Mouse (Mus musculus): ENCODE results near the gene H3f3b.

The H3f3b gene

DNA sequence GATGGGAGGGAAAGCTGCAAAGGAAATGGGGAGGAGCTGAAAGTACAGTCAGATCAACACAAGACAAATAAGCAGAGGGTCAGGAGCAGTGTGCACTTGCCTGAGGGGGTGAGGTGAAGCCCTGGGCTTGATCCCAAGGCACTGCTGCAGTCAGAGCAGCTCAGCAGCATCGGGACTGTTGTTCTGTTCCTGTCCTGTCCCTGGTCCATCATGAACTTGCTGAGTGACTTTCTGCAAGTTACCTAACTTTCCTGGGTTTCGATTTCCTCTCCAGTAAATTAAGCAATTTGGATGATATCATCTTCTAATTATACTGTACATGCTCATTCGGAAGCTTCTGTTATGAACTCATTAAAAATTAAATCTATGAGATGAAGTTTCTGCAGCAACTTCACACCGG is at the start of gene H3f3b:
TSS of gene H3f3b (minus strand) at position 207 of the 400 bp plus-strand sequence.
- DNase-seq (ENCODE audit: low read depth, low spot score): no peak

DNA sequence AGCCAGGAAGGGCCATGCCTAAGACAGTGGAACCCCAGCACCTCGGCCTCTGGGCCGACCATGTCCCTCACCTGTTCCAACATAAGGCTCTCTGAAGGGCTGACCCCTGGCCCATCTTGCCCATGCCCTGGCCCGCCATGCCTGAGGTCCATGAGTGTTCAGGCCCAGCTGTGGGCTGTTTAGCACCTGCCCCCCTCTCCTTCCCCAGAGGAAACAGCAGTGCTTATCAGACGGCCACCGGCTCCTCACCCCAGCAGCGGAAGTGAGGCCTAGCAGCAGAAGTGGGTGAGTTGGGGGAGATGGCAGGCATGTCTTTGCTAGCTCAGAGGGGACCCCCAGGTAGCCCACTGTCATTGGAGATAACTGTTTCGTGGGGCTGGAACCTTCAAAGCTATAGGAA is 49.1 kb upstream of the H3f3b start:
- no peak for DNase-seq (ENCODE audit: low read depth, low spot score)

DNA sequence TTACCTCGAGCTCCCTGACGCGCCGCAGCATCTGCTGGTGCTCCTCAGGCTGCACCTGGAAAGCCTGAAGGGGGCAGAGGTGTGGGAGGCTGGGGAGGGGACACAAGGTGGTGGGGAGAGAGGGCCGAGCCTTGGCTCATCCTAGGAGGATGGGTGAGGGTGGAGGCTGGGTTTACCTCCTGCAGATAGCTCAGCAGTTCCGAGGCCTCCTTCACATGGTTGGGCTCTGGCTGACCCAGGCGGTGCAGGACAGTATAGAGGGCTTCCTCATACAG is 48.4 kb upstream of the H3f3b start:
- DNase-seq (ENCODE audit: low read depth, low spot score): no peak

DNA sequence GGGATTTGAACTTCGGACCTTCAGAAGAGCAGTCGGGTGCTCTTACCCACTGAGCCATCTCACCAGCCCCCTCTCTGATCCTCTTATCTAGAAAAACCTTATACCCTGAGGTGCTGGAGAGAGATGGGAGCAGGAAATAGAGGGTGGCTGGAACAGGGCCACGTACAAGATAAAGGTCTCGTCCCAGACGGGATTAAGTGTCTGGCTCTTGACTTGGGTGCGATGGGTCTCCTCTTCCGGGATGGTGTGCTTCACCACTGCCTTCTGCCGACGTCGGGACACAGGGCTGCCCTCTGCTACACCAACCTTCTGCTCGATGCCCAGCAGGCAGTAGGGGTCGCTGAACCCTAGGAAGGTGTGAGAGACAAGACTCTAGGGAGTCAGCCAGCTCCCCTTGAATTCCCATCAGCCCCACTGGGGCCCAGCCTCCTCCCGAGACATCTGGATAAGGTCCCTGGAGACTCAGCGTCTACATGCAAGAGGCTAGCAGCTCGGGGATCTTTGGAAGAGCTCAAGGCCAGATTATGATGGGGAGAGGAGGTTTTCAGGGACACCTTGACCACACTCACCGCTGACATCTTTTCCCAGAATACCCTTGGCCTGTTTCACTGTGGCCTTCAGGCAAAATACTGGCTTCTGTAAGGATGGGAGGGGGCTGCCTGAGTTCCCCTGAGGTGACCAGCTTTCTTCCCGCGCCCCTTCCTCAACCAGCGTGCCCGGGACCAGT is 47.9 kb upstream of the H3f3b start:
- no peak for DNase-seq (ENCODE audit: low read depth, low spot score)

DNA sequence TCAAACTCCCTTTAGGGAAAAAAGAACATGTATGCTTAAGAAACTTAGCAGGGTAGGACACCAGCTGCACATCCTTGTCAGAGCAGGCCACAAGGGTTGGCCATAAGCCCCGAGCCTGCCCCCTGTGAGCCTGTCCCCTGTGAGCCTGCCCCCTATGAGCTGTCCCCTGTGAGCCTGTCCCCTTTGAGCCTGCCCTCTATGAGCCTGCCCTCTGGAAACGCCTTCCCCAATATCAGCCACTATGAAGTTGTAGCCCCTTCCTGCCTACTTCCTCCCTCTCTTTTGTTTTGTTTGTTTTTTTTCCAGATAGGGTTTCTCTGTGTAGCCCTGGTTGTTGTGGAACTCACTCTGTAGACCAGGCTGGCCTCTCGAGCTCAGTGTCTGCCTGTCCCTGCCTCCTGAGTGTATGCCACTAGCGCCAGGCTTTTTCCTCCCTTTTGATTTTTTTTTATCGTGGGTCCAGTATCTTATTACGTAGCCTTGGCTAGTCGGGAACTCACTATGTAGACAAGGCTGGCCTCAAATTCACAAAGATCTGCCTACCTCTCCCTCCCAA is 46.8 kb upstream of the H3f3b start:
- no peak for DNase-seq (ENCODE audit: low read depth, low spot score)

DNA sequence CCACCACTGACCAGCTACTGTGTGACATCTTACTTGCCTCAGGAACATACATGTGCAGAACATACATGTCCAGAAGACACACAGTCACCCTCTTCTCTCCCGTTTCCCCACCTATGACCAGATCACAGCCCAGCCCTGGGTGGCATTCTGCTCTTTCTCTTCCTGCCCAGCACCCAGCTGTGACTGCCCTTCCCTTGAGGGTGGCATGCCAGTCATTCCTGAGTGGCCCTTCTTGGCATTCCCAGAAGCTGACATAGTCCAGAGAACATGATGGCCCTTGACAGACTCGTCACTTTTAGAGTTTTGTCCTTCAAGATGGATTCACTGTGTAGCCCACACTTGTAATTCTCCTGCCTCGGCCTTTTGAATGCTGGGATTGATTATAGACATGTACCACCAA is 44.8 kb upstream of the H3f3b start:
- no peak for DNase-seq (ENCODE audit: low read depth, low spot score)

DNA sequence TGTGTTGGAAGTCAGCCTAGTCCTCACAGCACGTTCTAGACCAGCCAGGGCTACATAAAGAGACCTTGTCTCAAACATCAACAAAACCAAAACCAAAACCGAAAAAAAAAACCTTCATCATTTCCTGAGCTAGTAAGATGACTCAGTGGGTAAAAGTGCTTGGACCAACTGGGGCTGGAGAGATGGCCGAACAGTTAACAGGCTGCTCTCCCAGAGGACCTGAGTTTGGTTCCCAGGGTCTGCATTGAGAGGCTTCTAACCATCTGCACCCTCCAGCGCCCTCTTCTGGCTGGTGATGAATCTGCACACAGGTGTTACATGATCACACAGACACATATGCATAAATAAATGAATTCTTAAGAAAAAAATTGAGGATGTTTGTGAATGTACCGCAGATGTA is 43.7 kb upstream of the H3f3b start:
- DNase-seq (ENCODE audit: low read depth, low spot score): no peak

DNA sequence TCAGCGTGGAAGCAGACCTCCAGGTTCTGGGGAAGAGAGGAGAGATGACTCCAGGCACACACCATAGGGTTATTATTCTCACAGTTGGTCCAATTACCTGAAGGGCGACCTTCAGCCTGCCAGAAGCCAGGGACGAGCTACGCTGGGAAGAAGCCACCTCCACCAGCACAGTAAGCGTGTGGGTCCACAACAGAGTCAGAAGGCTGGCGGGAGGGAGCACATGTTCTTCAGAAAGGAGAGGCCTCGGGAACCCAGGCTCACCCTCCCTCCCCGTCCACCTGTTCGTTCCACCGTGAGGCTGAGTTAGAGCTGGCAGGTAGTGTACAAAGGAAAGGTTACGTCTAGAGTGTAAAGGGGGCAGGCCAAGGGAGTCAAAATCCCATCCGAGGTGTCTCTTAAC is 37.6 kb upstream of the H3f3b start:
- no peak for DNase-seq (ENCODE audit: low read depth, low spot score)

DNA sequence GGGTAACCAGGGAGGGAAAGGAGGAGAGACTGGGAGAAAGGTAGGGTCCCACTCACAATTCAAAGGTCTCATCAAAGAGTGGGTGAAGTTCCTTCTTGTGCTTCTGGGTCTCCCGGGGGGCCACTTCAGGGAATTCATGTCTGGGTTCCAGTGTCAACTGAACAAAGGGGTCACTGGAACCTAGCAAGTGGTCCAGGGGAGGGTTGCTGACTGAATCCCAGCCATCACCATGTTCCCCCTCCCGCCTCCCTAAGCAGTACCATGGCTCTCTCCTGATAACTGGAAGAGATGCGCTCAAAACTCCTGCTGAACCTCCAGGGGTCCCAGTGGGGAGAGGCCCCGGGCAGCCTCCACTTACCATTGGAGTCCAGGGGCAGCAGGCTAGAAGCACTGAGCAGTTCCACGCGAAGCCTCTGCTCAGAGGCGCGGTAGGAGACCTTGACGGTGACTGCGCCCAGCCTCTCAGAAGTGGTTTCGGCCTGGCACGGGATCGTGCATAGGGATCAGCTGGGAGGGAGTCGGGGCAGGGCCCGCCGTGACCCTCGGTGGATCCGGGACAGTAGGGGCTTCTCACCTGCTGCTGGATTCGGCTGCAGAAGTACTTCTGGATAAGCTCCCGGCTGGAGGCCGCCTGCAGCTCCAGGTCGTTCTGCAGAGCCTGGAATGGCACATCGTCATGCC is 36.6 kb upstream of the H3f3b start:
- DNase-seq (ENCODE audit: low read depth, low spot score): no peak

DNA sequence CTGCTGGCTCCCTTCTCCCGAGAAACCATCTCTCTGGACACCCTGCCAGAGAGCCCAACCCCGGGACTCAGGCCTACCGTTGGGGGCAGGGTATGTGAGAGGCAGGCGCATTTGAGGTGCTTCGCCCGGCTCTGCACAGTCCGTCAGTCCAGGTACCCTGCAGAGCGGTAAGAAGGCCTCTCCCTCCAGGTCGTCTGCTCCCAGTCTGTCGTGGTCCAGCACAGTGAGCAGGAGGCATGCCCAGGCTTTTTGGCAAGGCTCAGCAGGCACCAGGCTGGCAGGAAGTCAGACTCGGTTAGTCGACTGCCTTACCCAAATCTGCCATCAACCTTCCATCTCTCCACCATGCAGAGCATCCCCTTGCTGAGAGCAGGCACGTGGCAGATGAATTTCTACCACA is 35.8 kb upstream of the H3f3b start:
- no peak for DNase-seq (ENCODE audit: low read depth, low spot score)

DNA sequence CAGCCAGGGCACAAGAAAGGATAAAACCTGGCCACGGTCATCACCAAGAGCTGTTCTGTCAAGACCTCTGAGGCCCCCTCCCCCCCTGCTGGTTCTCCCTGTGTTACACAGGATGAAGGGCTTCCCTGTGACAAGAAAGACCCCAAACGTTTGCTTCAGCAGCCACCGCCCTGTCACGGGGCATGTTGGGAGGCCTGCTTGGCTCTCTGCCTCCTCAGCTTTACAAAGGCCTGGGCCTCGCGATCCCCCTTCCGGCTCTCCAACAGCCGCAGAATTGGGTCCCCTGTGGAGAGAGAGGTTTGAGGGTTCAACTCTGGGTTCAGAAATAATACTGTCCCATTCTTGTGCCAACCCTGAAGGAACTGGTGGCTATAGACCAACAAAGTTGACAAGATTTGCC is 34.8 kb upstream of the H3f3b start:
- DNase-seq (ENCODE audit: low read depth, low spot score): no peak

DNA sequence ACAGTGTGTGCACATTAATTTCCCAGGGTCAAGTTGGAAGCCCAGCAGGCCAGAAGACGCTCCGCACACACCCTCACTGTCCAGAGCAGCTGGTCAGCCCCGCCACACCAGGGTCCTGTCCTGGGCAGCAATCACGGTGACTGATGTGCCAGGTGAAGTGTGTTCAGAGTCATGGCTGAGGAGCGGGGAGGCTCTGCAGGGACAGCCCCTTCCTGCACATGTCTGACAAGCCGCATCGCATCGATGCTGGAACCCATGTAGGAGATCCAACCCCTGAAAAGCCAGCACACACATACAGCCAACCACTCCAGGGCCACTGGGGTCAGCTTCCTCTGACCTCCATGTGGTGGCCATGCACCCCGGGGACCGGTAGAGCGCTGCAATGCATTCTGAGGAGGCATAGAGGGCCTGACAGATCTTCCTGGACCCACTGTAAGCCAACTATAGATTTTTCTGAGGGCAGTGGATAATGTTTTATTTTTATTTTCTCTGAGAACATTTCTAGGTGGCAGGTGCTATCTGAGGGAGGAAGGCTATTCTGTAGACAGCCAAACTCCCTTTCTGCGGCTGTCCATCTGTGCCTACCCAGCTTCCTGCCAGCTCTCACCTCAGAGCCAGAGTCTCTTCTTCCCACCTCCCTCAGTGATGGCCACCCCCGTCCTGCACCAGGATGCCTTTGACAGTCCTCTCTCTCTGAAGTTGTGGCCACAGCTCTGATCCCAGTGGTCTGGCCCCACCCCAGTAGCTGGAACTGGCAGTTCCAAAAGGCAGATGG is 34.1 kb upstream of the H3f3b start:
- no peak for DNase-seq (ENCODE audit: low read depth, low spot score)

DNA sequence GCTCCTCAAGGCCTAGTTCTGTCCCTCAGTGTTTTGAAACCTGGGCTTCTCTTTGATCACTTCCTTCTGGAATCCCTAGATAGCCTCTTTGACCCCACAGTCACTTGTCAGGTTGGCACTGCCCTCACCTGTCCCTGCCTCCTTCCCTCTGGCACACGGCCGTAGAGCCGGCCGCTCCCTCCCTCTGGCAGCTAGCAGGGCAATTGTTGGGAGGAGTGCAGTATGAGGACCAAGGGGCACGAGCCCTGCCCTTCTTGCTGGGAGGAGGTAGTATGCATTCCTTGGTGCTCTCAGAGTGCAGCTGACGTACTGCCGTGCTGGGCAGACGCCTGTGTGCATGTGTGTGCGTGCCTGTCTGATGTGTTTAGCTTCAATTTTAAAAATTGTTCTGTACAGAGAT is 32.8 kb upstream of the H3f3b start:
- no peak for DNase-seq (ENCODE audit: low read depth, low spot score)

DNA sequence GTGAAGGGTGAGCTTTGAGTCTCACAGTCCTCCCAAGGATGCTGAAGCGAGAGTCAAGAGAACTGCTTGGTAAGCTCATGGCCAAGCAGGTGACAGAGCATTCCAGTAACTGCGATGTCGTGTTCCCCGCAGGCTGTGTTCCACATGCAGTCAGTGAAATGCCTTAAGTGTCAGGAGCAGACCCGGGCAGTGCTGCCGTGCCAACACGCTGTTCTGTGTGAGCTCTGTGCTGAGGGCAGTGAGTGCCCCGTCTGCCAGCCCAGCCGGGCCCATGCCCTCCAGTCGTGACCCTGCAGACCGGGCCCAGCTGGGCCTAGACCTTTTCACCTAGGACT is 31.9 kb upstream of the H3f3b start:
- no peak for DNase-seq (ENCODE audit: low read depth, low spot score)

DNA sequence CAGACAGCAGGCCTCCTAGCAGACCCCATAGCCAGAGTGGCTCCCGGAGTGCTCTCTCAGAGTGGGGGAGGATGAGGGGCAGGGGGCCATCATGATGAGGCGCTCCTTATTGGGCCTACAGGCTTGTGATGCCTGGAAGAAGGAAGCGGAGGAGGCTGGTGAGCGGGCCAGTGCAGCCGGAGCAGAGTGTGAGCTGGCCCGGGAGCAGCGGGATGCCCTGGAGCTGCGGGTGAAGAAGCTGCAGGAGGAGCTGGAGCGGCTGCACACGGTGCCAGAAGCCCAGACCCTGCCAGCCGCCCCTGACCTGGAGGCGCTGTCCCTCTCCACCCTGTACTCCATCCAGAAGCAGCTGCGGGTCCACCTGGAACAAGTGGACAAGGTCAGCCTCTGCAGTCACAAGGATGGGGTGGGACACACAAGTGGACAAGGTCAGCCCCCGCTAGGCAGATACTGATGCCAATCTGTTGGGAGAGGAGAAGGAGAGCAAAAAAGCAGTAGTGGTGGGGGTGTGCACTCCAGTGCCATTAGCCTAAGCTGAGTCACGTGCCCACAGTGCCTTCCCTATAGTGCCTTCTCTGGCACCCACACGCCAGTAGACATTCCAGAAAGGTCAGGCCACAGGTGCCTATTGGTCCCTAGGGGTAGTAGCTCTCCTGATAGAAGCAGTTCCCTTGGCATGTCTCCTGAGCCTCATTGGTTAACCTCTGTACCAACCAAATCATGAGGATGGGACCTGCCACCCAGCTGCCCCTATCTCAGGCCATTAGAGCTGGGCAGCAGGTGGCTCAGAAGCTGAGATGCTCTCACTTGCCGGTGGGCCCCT is 31.3 kb upstream of the H3f3b start:
- no peak for DNase-seq (ENCODE audit: low read depth, low spot score)

DNA sequence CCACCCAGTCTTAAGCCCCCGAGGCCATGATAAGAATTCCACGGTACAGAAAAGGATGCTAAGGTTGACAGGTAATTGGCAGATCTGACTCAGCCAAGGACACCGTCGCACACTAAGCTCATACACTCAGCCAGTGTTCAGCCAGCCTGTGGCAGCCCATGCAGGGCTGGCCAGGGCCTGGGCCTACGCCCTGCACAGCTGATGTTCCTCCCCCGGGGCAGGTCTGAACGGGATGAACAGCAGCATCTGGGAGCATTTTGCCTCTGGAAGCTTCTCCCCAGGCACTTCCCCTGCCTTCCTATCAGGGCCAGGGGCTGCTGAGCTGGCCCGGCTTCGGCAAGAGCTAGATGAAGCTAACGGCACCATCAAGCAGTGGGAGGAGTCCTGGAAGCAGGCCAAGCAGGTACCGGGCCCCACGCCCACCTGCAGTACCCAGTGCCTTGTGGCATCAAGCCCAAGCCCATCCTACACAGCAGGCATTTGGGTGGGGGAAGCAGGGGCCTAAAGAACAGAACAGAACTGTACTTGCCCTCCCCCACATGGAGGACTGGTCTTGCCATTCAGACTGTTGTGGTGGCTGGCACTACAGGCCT is 30.4 kb upstream of the H3f3b start:
- DNase-seq (ENCODE audit: low read depth, low spot score): no peak

DNA sequence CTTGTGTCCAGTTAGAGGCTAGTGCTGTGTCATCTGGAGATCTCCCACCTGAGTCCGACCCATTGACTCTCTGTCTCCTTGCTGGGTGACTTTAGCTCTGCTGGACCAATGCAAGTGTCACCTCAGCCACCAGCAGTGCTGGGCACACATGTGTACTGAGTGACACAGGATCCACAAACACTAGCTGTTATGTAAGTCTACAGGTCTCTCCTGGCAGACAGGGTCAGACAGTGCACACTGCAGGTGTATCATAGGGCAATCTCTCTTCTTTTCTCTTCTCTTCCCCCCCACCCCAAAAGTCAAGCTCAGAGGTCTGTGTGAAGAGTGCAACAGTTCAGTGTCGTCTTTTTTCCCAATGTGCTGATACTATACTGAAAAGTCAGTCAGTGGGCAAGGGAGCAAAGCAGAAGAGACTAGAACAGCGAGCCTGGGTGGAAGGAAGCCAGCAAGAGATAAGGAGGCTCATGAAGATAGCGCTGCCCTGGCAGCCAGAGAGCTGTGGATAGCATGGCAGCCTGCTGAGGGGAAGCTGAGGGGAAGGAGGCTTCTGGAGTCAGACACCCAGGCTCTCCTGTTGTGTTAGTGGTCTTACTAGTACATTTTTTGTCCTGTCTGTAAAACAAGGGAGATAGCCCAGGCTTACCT is 29.6 kb upstream of the H3f3b start:
- no peak for DNase-seq (ENCODE audit: low read depth, low spot score)

DNA sequence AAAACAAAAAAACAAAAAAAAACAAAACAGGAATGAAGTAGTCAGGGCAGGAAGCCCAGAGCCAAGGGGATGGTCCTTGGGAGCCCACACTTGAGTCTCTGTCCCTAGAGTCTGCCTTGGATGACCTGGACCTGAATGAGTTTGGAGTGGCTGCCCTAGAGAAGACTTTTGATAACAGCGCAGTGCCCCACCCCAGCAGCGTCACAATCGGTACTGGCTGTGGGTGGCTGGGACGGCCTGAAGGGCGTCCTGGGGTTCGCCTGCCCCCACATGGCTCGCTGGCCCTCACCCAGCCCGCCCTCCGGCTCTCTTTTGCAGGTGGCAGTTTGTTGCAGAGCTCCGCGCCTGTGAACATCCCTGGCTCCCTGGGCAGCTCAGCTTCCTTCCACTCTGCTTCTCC is 28.1 kb upstream of the H3f3b start:
- DNase-seq (ENCODE audit: low read depth, low spot score): no peak

DNA sequence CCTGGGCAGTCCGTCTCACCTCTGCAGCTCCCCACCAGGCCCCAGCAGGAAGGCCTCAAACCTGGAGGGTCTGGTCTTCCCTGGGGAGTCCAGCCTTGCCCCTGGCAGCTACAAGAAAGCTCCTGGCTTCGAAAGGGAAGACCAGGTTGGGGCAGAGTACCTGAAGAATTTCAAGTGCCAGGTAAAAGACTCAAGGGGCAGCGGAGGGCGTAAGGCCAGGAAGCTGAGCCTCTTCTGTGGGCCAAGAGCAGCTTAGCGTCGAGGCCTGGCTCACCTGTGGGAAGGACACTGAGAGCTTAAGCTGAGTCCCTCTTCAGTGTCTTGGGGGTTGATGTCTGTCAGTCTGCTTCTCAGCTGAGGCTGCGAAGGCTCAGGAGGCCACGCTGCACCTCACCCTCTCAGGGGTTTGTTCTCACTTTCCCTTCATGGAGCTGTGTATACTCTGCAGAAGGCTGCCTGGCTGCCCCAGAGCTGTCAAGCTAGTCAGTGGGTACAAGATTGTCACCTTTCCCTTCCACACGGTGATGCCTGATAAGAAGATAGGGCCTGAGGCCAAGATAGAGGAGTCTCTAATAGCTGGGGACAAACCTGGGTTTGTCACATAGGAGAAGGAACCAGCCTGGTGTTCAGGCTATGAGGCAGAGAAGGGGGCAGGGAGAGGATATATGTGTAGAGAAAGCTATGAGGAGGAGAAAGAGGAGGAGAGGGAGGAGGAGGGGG is 25.9 kb upstream of the H3f3b start:
- no peak for DNase-seq (ENCODE audit: low read depth, low spot score)

DNA sequence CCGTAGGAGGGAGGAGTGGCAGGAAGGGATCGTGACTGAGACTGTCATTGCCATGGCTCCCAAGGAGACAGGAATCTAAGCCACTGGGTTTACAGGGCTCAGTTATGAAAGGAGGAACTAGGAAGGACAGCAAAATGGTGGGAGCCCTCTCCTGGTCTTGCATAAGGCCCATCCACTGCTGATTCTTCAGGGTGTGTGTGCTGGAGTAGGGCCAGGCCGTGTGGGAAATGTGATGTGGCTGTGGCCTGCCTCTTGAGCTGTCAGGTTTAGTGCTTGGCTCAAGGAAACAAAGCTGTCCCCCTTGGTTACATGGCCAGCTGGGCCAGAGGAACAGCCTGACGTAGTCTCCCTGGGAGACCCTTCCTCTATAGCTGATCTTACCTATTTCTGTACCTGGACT is 22.4 kb upstream of the H3f3b start:
- no peak for DNase-seq (ENCODE audit: low read depth, low spot score)

DNA sequence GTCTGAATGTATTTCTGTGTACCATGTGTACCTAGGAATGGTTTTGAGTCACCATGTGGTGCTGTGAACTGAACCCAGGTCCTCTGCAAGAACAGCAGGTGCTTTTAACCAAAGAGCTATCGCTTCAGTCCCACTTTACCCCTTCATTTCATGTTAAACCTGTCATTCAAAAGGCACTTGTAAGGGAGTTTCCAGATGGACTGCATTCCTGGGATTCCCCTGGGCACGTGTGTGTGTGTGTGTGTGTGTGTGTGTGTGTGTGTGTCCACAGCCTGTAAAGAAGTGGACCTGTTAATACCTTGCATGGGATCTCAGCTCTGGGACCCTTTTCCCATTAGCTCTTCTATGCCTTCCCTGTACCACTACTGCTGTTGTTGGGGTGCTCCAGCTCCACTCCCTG is 21.8 kb upstream of the H3f3b start:
- no peak for DNase-seq (ENCODE audit: low read depth, low spot score)
